Mouse (Mus musculus) liver, adult 2 months (tissue): Measurements from ENCODE around the gene Cdk8.

Source experiments
- CTCF ChIP-seq: fragments of 200-500 bp; IDR thresholded peaks from 2 replicates; pipeline ENCODE4 v1.5.1; 2011; ENCODE audit warnings: low read depth, low read length, control low read depth
- POLR2A ChIP-seq: fragments of 200-500 bp; IDR thresholded peaks from 2 replicates; pipeline ENCODE4 v1.6.1; 2011; ENCODE audit warnings: low read length, control low read depth; ENCODE audit not compliant: insufficient read depth; ENCODE audit errors: extremely low read depth

GRCm38 (mm10) chr5:146231655-146231996, 596 bp downstream of the Cdk8 start:
- TF ChIP-seq CTCF (no peak), POLR2A (no peak)
